Mouse (Mus musculus) layer of hippocampus, postnatal 25 days (tissue): Measurements from ENCODE around the gene Slc7a14. TPM values are rescaled to one million over a fixed set of nuclear protein-coding genes. Genes with fewer than 3 reads are reported as not detected.

Source experiments
- DNase-seq, 2 experiments: peaks; one replicate each; pipeline ENCODE4 v3.0.0; 2022; ENCODE audit warnings: mixed read lengths in 2 of 2, low spot score in 1 of 2; ENCODE audit errors: extremely low spot score in 1 of 2
- total RNA-seq, 2 experiments: library from RNA; stranded (reverse); gene quantifications; 2 replicates each; pipeline ENCODE4 v1.2.3; 2021

Gene Slc7a14
- total RNA-seq, 2 experiments from 2014 or later, result 77.9 to 90.2 TPM

DNA sequence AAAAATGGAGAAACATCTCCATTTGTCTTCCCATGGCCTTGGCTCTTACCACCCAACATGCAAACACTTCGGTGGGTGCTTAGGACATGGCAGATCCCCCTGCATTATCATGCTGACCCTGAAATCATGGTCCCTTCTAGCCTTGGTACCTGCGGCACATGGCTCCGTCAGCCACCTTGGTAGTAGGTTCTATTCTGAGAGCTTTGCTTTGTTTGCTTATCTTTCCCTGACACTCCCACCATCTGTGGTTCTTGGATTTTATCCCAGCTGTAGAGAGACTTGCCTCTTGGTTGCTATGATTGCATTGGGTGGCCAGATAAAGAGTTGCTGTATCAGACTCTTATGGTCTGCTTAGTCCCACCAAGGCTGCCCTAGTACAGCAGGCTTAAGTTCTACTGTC is 46.6 kb downstream of the Slc7a14 start:
- no peak for DNase-seq

DNA sequence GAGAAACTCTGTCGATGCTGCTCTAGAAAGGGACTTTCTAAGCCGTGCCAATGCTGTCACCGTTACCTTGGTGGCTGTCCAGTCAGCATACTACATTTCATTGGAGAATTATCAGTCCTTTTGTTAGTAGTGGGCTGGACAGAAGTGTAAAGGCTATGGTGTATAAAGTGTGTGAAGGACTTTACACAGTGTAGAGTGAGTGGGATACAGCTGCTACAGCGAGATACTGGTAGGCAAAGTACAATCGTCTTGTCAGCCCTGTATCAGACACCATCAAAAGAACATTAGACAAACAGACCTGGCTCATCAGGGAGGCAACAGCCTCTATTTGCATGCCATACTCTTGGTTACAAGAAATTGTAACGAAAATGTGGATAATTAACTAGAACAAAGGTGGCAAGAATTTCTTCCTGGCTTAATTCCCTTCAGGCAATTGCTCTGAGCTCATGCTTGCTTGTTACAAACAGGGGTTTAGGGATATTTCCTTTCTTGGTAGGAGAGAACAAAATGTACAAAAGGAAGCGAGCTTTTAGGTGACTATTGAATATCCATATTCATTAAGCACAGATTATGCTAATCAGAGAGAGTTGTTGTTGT is 48.7 kb downstream of the Slc7a14 start:
- DNase-seq, result no peak

DNA sequence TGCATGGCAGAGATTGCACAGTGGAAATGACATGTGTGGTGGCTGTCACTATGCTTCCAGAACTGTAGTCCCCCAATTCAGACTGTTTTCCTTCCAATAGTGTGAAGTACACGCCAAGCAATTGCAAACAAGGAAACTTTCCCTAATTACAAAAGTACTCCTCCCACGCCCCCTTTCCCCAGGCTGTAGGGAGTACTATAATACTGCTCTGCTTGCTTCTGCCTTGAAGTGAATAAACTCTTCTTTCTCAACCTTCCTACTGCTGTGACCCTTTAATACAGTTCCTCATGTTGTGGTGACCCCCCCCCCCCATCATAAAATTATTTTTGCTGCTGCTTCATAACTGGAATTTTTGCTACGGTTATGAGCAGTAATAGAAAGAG is 49.2 kb downstream of the Slc7a14 start:
- no peak for DNase-seq

- no peak for DNase-seq
Measured at GRCm38 (mm10) chr3:31260329-31260963, 49.7 kb downstream of the Slc7a14 start.

DNA sequence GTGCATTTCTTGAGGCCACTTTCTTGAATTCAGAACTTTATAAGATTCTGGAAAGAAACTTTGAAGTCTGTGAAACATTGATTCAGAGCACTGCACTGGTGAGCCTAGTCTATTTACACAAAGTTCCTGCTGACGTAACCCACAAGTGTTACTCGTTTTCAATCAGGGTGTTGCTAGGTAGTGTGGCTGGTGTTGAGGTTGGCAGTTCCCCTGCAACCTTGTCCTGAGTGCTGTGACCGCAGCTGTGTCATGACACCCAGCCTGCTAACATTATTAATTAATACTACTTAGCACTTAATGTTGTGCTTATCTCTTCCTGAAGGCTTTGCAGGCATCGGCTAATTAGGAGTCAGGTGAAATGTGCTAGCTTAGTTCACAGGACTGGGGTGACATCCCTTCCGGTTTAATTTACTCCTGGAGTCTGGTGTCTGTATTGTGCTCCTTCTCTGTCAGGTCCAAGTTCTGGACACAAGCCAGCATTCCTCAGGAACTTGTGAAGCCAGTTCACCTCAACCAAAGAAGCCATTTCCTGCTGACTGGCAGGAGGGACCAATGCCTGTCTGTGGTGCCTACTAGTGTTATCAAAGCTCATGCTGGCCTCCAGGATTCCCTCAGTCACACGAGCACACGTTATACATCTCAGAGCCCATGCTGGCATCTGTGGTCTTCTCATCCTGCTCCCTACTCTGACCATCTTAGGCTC is 50.5 kb downstream of the Slc7a14 start:
- DNase-seq, result no peak

- peak; percentile 24 to 25 for DNase-seq
Measured at GRCm38 (mm10) chr3:31254427-31254826, 55.8 kb downstream of the Slc7a14 start.

- DNase-seq, result no peak
Measured at GRCm38 (mm10) chr3:31253862-31254261, 56.3 kb downstream of the Slc7a14 start.

- no peak for DNase-seq
Measured at GRCm38 (mm10) chr3:31252566-31252965, 57.6 kb downstream of the Slc7a14 start.

GRCm38 (mm10) chr3:31243478-31243877 is 66.7 kb downstream of the Slc7a14 start:
- no peak for DNase-seq

GRCm38 (mm10) chr3:31240840-31241239 is 69.3 kb downstream of the Slc7a14 start:
- no peak for DNase-seq

DNA sequence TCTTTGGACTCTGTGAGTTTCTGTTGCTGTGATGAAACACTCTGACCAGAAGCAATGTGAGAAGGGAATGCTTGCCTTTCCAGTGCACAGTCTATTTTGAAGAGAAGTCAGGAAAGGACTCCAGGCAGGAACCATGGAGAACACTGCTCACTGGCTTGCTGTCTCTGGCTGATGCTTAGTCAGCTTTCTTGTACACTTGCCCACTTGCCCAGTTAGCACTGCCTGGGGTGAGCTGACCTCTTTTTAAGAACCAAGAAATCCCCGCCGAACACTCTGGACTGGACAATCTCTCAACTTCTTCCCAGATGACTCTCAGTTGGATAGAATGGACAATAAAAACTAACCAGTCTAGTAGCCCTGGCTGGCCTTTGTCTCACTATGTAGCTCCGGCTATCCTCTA is 70.5 kb downstream of the Slc7a14 start:
- DNase-seq, result no peak

GRCm38 (mm10) chr3:31237936-31238335 is 72.2 kb downstream of the Slc7a14 start:
- peak in 1 of 2 experiments; percentile 32 for DNase-seq

GRCm38 (mm10) chr3:31236146-31236545 is 74.0 kb downstream of the Slc7a14 start:
- DNase-seq, result no peak

DNA sequence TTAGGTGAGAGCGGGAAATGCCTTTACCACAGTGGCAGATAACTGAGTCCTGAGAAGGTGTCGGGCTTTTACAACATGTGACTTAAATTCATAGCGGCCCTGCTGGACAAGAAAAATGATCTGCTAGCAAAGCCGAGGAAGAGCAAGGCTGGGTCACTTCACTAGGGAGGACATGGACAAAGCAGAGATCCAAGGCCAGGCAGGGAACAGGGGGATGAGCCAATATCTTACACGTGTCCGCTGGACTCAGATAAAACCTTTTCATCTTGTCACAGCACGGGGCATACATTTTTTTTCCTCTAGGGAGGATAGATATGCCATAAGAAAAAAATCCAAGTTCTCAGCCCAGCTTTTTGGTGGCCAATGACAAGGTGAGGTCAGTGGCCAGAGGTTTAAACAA is 75.8 kb downstream of the Slc7a14 start:
- no peak for DNase-seq

GRCm38 (mm10) chr3:31233746-31234312 is 76.3 kb downstream of the Slc7a14 start:
- no peak for DNase-seq

DNA sequence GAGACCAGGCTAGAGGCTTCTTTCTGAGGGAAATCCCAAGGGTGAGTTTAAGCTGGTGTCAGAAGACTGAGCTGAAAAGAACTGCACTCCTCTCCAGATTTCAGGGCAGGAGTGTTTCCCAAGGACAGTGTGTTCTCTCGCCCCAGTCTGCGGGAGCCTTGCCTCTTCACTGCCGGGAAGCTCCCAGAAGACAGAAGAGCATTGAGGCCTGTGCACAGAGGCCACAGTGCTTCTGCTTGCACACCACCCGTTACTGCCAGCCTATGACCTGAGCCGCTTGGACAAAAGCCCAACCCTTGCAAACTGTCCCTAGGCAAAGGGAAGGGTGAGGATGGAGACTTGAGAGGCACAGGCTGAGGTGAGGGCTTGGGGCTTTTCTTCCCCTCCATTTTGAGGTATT is 80.9 kb downstream of the Slc7a14 start:
- no peak for DNase-seq

- DNase-seq, result no peak
Measured at GRCm38 (mm10) chr3:31228487-31228886, 81.7 kb downstream of the Slc7a14 start.

DNA sequence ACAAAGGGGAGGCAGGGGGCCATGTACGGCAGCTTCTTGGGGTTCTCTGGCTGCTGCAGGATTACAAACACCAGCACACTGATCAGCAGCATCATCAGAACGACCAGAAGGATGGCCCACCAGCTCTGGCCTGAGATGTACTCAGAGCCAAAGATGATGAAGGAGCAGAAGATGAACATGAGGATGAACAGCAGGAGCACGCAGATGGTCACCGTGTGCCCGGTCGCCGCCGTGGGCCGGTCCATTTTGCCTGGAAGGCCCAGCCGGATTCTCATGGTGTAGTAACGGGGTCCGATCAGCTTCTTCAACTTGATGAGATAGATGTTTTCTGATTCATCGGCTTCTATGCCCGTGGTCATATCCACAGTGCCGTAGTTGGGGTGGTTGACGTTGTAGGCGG is 86.6 kb downstream of the Slc7a14 start:
- DNase-seq, result no peak

- no peak for DNase-seq
Measured at GRCm38 (mm10) chr3:31220040-31220439, 90.1 kb downstream of the Slc7a14 start.

DNA sequence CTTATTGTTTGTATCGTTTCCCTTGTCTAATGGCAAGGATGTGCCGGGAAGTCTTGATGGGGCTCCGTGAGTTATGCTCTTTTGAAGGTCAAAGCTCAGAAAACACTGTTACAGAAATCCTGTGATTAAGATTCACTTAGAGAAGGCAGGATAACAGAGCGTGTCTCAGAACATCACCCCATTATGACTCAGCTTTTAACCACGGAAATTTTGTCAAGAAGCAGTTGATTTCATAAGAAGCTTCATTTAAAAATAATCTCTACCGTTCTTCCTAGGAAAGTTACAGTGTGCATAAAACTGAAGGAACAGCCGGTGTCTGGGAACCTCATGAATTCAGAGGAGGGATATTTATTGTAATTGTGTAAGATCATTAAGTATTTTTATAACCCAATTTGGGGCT is 90.7 kb downstream of the Slc7a14 start:
- DNase-seq, result no peak

DNA sequence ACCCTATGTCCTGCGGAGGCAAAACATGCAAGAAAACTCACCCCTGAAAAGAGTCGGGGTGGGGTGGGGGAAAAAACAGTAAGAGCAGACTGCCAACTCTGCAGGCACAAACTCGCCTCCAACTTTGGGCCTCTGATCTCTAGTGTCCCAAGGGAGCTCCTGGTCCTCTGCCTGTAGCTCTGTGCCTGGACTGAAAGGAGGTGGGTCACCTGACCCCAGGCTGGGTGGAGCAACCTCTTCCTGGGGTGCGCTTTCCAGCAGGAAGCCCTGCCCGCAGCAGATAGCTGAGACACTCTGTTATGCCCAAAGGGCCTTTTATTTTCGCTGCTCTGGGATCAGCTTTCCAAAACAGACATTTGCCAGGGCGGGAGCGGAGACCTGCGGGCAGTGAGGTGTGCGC is 92.7 kb downstream of the Slc7a14 start:
- DNase-seq, result no peak

DNA sequence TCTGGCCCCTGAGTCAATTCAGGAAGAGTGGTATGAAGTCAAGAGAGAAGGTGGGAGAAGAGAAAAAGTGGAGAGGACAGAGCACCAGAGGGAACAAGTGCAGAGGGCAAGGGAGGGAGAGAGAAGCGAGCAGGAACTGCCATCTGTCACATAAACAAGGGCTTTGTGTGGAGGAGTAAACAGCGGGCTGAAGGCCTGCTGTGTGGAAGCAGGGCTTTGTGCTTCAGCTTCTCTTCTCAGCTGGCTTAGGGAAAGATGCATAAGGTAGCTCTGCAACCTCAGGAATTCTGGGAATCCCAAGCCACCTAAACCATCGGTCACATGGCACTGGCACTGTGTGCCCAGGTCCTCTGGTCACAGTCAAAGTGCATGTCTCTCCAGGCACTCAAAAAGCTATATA is 96.4 kb downstream of the Slc7a14 start:
- no peak for DNase-seq
